Comparison of ENCODE assay signal across 11 mouse cellular contexts in the genomic region with DNA sequence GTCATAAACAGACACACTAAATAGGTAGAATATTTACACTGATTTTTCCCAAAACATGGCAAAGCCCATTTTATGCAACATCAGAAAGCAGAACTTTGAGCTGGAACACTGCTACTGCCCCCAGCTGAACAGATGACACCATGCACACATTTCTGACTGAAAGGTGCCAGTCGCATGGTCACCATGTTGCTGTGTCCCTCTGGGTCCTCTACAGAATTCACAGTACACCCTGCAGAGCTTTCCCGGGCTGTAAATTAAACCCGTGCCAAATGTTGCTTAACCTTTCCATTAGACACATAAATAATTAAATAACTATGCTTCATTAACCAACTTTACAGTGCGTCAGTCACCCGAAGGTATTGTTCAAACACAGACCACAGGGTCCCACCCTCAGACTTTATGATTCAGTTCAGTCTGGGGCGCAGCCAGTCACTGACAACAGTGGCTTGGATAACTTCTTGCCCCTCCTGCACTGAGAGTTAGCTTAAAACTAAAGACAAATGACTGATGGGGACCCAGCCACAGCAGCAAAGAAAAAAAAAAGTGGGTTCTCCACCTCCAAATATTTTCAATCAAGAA.
"Had no signal": no experiment of that assay in that cellular context is flagged by ENCODE, and none has a peak within 500 bp of the region (broad histone marks: within the 10 kb centered on the region; RNA-seq: fewer than 3 reads in every experiment).

No protein-coding gene starts in this region.

- H3K9me3 ChIP-seq: midbrain, embryonic 12.5 days had no signal

- H3K4me1 ChIP-seq: midbrain, embryonic 12.5 days had no signal

- ATAC-seq: midbrain, embryonic 16.5 days had no signal

- DNase-seq: kidney, adult 18-20 months; kidney, postnatal 14 days; lung, adult 18-20 months; right cerebral cortex, postnatal 4 days; spleen, adult 18-20 months; thymus, adult 18-20 months; thymus, postnatal 14 days had no signal

- H3K4me3 ChIP-seq: left cerebral cortex, adult 2 months; midbrain, embryonic 12.5 days had no signal

- H3K27me3 ChIP-seq: midbrain, embryonic 12.5 days had no signal

- H3K9ac ChIP-seq: liver, embryonic 14.5 days; midbrain, embryonic 12.5 days had no signal

- H3K27ac ChIP-seq: left cerebral cortex, adult 2 months; liver, embryonic 14.5 days; midbrain, embryonic 12.5 days had no signal

- H3K4me2 ChIP-seq: midbrain, embryonic 12.5 days had no signal
